Mouse (Mus musculus): Measurements from ENCODE around the gene Rtl10.

Rtl10 gene

GRCm38 (mm10) chr16:18498558-18498990, at the start of gene Rtl10, which contains the start of gene Gnb1l:
TSS of gene Rtl10 (plus strand) at chr16:18498901.
TSS of gene Gnb1l (plus strand) at chr16:18498713.
- peak; percentile 97 for DNase-seq (ENCODE audit: low read depth, low spot score)

DNA sequence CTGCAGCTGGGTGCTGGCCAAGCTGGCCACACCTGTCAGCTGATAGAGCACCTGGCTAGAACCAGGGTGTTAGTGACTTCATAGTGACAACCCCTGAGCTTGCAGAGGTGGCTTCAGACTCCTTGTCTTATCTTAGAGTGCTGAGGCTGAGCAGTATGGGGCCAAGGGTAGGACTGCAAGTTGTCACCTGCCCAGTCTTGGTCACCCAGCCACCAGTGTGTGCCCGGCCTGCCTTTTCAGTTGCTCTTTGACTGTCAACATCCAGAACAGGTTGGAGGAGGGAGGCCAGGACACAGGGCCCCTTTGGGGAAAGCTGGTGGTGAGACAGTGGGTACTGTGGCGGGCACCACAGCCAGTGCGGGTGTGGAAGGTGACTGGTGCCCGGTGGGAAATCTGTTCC, 49.7 kb upstream of the Rtl10 start:
- no peak for DNase-seq (ENCODE audit: low read depth, low spot score)

DNA sequence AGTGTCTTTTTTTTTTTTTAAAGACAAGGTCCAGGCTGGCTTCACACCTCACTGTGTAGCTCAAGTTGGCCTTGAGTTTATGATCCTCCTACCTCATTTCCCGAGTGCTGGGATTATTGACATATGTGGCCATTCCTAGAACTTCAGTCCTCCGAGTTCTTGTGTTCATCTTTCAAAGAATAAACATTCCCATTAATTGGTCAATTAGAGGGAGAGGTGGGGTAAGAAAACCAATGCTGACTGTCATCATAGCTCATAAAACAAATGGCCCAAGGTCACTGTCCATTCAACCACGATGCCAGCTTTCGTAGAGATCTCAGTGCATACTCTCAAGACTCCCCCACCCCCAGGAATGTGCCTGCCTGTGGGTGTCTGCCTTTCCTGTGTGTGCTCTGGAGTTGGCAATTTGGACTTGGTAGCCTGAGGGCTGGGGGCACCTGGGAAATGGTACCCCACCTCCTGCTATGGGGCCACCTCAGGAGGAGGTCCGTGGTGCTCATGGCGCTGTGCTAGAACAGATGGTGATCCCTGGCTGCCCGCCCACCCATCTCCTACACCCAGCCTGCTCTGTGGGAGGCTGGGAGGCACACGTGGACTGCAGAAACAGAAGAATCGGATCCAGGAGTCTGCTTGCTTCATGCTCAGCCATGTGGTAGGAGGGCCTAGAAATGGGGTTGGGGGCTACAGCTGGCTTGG, 47.1 kb upstream of the Rtl10 start:
- DNase-seq (ENCODE audit: low read depth, low spot score), result peak; percentile 87

DNA sequence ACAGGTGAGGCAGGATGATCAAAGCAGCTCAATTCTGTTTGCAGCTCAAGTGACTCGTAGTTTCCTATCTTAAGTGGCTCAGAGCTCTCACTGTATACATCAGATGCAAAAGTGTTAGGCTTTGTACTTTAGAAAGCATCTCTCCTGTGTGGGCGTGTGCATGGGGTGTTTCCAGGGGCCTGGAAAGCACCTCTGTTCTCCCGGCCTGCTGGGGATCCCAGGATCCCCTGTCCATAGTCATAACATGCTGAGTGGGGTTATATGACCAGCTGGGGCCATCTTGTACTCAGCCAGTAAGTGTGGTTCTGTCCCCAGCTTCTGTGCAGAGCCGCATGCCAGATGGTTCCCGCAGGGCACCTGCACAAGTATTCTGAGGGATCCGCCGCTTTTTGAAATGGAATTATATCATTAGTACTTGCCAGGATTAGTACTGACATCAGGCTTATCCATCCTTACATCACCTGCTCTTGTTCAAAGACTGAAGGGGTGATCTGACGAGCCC, 46.3 kb upstream of the Rtl10 start:
- DNase-seq (ENCODE audit: low read depth, low spot score), result peak; percentile 82

- no peak for DNase-seq (ENCODE audit: low read depth, low spot score)
These were observed 44.9 kb upstream of the Rtl10 start for GRCm38 (mm10) chr16:18453846-18454245.

GRCm38 (mm10) chr16:18455407-18455806, 43.3 kb upstream of the Rtl10 start:
- no peak for DNase-seq (ENCODE audit: low read depth, low spot score)

DNA sequence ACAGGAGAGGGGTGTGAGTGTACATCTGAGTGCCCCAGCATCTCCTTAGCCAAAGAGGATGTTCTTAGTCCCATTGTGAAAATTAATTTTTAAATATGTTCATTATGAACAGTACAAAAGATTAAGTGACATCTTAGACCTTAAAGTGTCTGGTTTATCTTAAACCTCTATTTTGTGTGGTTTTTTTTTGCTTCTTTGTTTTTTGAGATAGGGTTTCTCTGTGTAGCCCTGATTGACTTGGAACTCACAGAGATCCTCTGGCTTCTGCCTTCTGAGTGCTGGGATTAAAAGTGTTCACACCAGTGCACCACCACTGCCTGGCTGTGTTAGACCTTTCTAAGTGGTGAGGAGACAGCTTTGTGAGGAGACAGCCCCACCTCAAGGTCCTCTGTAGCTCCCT, 40.0 kb upstream of the Rtl10 start:
- DNase-seq (ENCODE audit: low read depth, low spot score), result no peak

- no peak for DNase-seq (ENCODE audit: low read depth, low spot score)
These were observed 39.3 kb upstream of the Rtl10 start for GRCm38 (mm10) chr16:18459335-18459954.

- DNase-seq (ENCODE audit: low read depth, low spot score), result peak; percentile 71
These were observed 38.7 kb upstream of the Rtl10 start for GRCm38 (mm10) chr16:18459955-18460370.

DNA sequence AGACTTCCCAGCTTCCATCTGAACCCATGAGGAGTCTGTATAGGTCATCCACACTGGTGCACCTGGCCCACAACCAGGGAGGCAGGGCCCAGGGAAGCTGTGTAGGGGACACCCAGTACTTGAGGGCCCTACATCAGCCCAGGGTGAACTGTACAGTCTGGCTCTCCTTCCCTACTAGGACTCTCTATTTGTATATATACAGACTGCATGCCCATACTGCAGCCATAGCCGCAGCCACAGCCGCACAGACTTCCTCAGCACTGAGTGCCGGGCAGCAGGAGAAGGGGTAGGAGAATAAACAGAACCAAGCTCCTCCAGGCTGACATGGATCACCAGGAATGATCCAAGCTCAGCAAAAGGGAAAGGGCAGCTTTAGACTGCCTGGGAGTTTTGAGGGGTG, 37.9 kb upstream of the Rtl10 start:
- no peak for DNase-seq (ENCODE audit: low read depth, low spot score)

DNA sequence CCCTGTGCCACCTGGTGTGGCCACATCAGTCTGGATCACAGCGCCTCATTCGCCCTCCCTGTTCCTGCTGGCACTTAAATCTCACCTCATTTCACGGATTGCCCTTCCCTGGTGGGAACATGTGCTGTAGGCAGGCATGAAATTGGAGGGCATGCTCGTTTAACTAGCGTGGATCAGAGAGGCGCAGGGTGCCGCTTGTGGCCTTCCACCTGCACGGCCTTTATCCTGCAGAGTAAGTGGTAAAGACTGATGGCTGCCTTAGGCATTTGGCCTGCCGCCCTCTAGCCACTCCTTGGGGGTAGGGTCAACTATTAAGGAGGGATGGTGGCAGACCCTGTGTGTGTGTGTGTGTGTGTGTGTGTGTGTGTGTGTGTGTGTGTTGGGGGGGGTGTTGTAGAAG, 36.7 kb upstream of the Rtl10 start:
- no peak for DNase-seq (ENCODE audit: low read depth, low spot score)

DNA sequence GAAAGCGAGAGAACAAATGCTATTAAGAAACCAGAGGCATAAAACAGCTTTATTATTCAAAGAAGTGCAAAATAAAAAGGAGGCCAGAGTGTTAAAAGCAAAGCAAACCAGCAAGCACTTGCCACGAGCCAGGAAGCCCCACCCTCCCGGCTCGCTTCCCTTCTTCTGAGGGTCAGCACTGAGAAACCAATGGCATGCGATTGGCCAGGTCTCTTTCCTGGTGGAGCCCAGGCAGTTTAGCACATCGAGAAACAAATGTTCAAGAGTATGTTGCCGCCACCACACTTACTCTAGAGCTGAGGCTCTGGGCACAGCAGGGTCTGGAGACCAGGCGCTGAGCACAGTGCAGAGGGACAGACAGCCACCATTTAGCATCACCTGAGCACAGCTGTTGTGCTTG, 36.1 kb upstream of the Rtl10 start:
- no peak for DNase-seq (ENCODE audit: low read depth, low spot score)

GRCm38 (mm10) chr16:18464271-18464670, 34.4 kb upstream of the Rtl10 start:
- DNase-seq (ENCODE audit: low read depth, low spot score), result peak; percentile 67

DNA sequence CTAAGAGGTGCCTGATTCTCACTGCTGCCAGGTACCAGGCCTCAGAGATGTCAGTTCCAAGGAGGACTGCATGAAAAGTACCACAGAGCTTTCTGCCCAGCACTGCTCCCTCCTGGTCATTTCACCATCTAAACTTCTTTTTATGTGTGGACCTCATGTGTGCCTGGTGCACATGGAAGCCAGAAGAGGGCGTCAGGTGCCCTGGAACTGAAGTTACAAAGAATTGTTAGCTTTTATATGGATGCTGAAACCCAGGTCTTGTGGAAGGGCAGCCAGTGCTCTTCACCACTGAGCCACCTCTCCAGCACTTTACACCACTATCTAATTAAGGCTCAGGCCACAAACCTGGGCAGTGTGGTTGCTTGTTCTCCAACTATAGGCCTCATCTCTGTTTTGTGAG, 27.9 kb upstream of the Rtl10 start:
- no peak for DNase-seq (ENCODE audit: low read depth, low spot score)

- no peak for DNase-seq (ENCODE audit: low read depth, low spot score)
These were observed 27.2 kb upstream of the Rtl10 start for GRCm38 (mm10) chr16:18471381-18471955.

DNA sequence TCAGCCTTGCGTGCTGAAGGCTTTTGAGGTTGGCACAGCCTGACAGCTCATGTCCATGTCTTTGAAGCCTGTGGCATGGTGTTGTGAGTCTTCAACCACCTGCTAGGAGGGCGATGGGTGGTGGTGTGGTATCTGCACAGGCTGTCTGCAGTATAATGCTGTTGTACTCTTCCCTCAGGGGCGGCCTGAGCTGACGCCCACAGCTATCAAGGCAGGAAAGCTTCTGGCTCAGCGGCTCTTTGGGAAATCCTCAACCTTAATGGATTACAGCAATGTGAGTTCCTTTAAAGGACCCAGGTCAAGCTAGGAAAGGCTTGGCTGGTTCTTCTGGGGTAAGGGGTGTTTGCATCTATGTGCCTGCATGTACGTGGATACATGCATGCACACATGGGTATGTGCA, 26.7 kb upstream of the Rtl10 start:
- no peak for DNase-seq (ENCODE audit: low read depth, low spot score)

DNA sequence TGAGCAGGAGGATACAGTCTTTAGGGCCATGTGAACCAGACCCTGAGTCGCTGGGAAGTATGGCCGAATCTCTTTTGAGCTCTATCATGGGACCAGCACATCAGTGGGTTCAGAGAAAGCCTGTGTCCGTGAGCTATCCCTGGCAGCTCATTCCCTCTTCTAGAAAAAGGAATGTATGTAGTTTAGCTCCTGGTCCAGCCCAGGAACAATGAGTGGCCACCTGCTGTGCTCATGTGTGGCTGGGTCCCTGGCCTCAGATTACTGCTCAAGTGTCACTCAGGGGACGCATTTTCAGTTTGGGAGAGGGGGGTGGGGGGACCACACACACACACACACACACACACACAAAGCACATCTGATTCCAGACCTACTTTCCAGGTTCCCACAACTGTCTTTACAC, 26.3 kb upstream of the Rtl10 start:
- no peak for DNase-seq (ENCODE audit: low read depth, low spot score)

DNA sequence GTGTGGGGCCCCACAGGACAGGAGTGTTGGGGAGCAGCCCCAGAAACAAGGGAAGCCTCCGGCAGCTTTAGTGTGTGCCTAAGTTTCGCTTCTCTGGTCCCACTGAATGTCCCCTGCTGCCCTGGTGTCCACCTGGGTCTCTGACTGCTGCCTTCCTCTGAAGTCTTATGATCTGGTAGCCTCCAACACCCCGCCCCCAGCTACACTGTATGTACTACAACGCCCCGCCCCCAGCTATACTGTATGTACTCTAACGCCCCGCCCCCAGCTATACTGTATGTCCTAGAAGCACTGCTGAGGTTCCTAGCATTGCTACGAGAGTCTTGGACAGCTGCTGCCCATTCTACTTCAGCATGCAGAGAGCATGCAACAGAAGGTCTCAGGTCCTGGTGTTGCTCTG, 25.7 kb upstream of the Rtl10 start:
- DNase-seq (ENCODE audit: low read depth, low spot score), result no peak

DNA sequence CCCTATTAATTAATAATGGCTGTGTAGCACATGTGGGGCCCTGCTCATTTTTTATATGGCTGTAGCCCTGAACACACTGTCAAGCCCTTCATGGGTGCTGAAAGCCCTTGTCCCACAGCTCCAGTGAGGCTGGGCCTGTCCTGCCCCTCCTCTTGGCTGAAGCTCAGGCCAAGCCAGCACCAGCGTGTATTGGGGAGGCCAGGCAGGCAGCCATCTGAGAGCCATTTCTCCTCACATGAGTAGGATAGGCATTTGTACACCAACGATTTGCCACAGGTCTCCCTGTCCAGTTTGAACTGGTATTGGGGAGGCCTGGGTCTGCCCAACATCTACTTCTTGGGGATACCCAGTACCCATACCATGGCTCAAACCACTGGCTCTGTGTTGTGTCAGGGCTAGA, 24.7 kb upstream of the Rtl10 start:
- DNase-seq (ENCODE audit: low read depth, low spot score), result no peak

DNA sequence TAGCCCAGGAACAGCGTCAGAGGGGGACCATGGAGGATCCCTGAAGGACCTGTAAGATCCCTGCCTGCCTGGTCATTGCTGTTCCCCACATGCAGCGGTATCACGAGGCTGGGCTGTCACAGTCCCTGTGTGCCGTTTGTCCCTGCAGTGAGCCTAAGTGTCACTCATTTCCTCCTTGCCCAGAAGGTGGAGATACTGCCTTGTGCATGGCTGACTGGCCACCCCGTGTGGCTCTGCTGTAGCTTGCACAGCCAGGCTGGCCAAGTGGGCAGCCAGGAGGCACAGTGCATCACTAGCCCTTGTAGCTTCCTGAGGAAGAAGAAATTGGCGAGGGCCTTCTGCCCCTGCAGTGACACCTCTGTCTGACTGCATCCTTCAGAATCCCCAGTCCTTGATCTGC, 20.7 kb upstream of the Rtl10 start:
- peak; percentile 42 for DNase-seq (ENCODE audit: low read depth, low spot score)

GRCm38 (mm10) chr16:18479667-18480066, 19.0 kb upstream of the Rtl10 start:
- DNase-seq (ENCODE audit: low read depth, low spot score), result no peak

GRCm38 (mm10) chr16:18480933-18481485, 17.7 kb upstream of the Rtl10 start:
- DNase-seq (ENCODE audit: low read depth, low spot score), result no peak

- no peak for DNase-seq (ENCODE audit: low read depth, low spot score)
These were observed 16.3 kb upstream of the Rtl10 start for GRCm38 (mm10) chr16:18482431-18482830.

Data from brain, adult 2 months (tissue).